Mouse (Mus musculus) kidney, embryonic 16.5 days (tissue): ENCODE data around the gene Zfyve1. TPM values are rescaled to one million over a fixed set of nuclear protein-coding genes. Genes with fewer than 3 reads are reported as not detected.

ENCODE experiments used
- ATAC-seq: fragments of 200-750 bp; cut with Nextera tagmentation; 2 replicates; pipeline ENCODE4 v1.8.0; 2017; ENCODE audit warnings: moderate TSS enrichment; ENCODE audit not compliant: low FRiP score, low TSS enrichment
- H3K27ac ChIP-seq: fragments of 300-500 bp; sonication (generic); 2 replicates; pipeline ENCODE4 v1.5.1; 2014; ENCODE audit warnings: low read length
- H3K27me3 ChIP-seq: fragments of 300-500 bp; sonication (generic); 2 replicates; pipeline ENCODE4 v1.6.1; 2014; ENCODE audit warnings: low read length, control low read depth, mixed read lengths; ENCODE audit not compliant: insufficient read depth
- H3K36me3 ChIP-seq: fragments of 300-500 bp; sonication (generic); 2 replicates; pipeline ENCODE4 v1.6.1; 2014; ENCODE audit warnings: low read length, control low read depth, mixed read lengths; ENCODE audit not compliant: insufficient read depth
- H3K4me1 ChIP-seq: fragments of 300-500 bp; sonication (generic); 2 replicates; pipeline ENCODE4 v1.6.1; 2014; ENCODE audit warnings: low read length, control low read depth, mixed read lengths; ENCODE audit not compliant: insufficient read depth
- H3K4me2 ChIP-seq: fragments of 300-500 bp; sonication (generic); replicated peaks from 2 replicates; pipeline ENCODE4 v1.6.1; 2014; ENCODE audit warnings: low read depth, low read length
- H3K4me3 ChIP-seq: fragments of 300-500 bp; sonication (generic); 2 replicates; pipeline ENCODE4 v1.5.1; 2014; ENCODE audit warnings: mild to moderate bottlenecking, low read length
- H3K9ac ChIP-seq: fragments of 300-500 bp; sonication (generic); replicated peaks from 2 replicates; pipeline ENCODE4 v1.6.1; 2014; ENCODE audit warnings: low read length
- H3K9me3 ChIP-seq: fragments of 300-500 bp; sonication (generic); 2 replicates; pipeline ENCODE4 v1.6.1; 2016; ENCODE audit warnings: low read length, control low read depth
- WGBS: fragments of 180-500 bp; shearing (Covaris S2); extraction: QIAGEN DNeasy Blood & Tissue Kit; methylation state at CpG from one replicate; pipeline ENCODE4 v1.1.7; 2014; 5-methylcytosine and 5-hydroxymethylcytosine counted together
- polyA plus RNA-seq: library from polyadenylated mRNA; unstranded; fragments of >200 nt; fragmentation: Nextera tagmentation; extraction: Ambion mirVana; gene quantifications from 2 replicates; pipeline ENCODE4 v1.2.1, GENCODE M21; 2015

The Zfyve1 gene
- polyA plus RNA-seq, 1 experiment from 2014 or later, result 20.8 TPM

- Histone ChIP-seq H3K27me3 (no peaks in the 10 kb centered on the region), H3K4me1 (no peaks in the 10 kb centered on the region), H3K36me3 (peaks cover 36% of the 10 kb centered on the region), H3K27ac (no peak overlapping the region), H3K9me3 (no peaks in the 10 kb centered on the region), H3K4me3 (no peak overlapping the region), H3K9ac (no peak overlapping the region), H3K4me2 (no peak overlapping the region)
- no peak for ATAC-seq
- WGBS, result 82% methylated on average over 6 of the region's 6 CpGs
Observed at GRCm38 (mm10) chr12:83531992-83532391, 65.0 kb downstream of the Zfyve1 start.

GRCm38 (mm10) chr12:83528665-83529064 is 68.4 kb downstream of the Zfyve1 start:
- H3K9me3 ChIP-seq, result no peaks in the 10 kb centered on the region
- WGBS, result 85% methylated on average over 5 of the region's 5 CpGs
- no peaks in the 10 kb centered on the region for H3K4me1 ChIP-seq
- H3K27me3 ChIP-seq, result no peaks in the 10 kb centered on the region
- no peak overlapping the region for H3K9ac ChIP-seq
- no peak overlapping the region for H3K4me3 ChIP-seq
- ATAC-seq, result no peak
- peaks cover 23% of the 10 kb centered on the region for H3K36me3 ChIP-seq
- no peak overlapping the region for H3K27ac ChIP-seq
- H3K4me2 ChIP-seq, result no peak overlapping the region

GRCm38 (mm10) chr12:83527816-83528215 is 69.2 kb downstream of the Zfyve1 start:
- WGBS, result 58% methylated on average over 6 of the region's 6 CpGs
- Histone ChIP-seq H3K27me3 (no peaks in the 10 kb centered on the region), H3K27ac (no peak overlapping the region), H3K4me1 (no peaks in the 10 kb centered on the region), H3K9ac (no peak overlapping the region), H3K9me3 (no peaks in the 10 kb centered on the region), H3K4me3 (no peak overlapping the region), H3K4me2 (no peak overlapping the region), H3K36me3 (peaks cover 15% of the 10 kb centered on the region)
- no peak for ATAC-seq

GRCm38 (mm10) chr12:83525822-83526544 is 71.0 kb downstream of the Zfyve1 start:
- WGBS, result 80% methylated on average over 18 of the region's 18 CpGs
- H3K9me3 ChIP-seq, result no peaks in the 10 kb centered on the region
- peaks cover 7% of the 10 kb centered on the region for H3K4me1 ChIP-seq
- ATAC-seq, result no peak
- no peak overlapping the region for H3K9ac ChIP-seq
- H3K27me3 ChIP-seq, result no peaks in the 10 kb centered on the region
- no peak overlapping the region for H3K27ac ChIP-seq
- H3K36me3 ChIP-seq, result peaks cover 10% of the 10 kb centered on the region; the same call in 1 of the 2 replicates
- H3K4me2 ChIP-seq, result no peak overlapping the region
- H3K4me3 ChIP-seq, result no peak overlapping the region

- Histone ChIP-seq H3K4me3 (no peak overlapping the region), H3K4me2 (no peak overlapping the region), H3K27ac (no peak overlapping the region), H3K36me3 (peaks cover 3% of the 10 kb centered on the region; the same call in 1 of the 2 replicates), H3K9me3 (no peaks in the 10 kb centered on the region), H3K27me3 (no peaks in the 10 kb centered on the region), H3K4me1 (peaks cover 8% of the 10 kb centered on the region), H3K9ac (no peak overlapping the region)
- WGBS, result 75% methylated on average over 5 of the region's 5 CpGs
- ATAC-seq, result no peak
Observed at GRCm38 (mm10) chr12:83524329-83524728, 72.7 kb downstream of the Zfyve1 start.

- peaks cover 3% of the 10 kb centered on the region; the same call in 1 of the 2 replicates for H3K36me3 ChIP-seq
- ATAC-seq, result no peak
- no peak overlapping the region for H3K4me3 ChIP-seq
- H3K9ac ChIP-seq, result no peak overlapping the region
- peaks cover 8% of the 10 kb centered on the region for H3K4me1 ChIP-seq
- no peak overlapping the region for H3K27ac ChIP-seq
- no peak overlapping the region for H3K4me2 ChIP-seq
- no peaks in the 10 kb centered on the region for H3K9me3 ChIP-seq
- 56% methylated on average over 4 of the region's 4 CpGs for WGBS
- H3K27me3 ChIP-seq, result 0 out of 2 replicates have a peak, but pooled peaks cover 2% of the 10 kb centered on the region
Observed at GRCm38 (mm10) chr12:83523892-83524291, 73.1 kb downstream of the Zfyve1 start.

- Histone ChIP-seq H3K9me3 (no peaks in the 10 kb centered on the region), H3K4me1 (peaks cover 8% of the 10 kb centered on the region), H3K27ac (no peak overlapping the region), H3K9ac (no peak overlapping the region), H3K4me3 (no peak overlapping the region), H3K36me3 (peaks cover 3% of the 10 kb centered on the region; the same call in 1 of the 2 replicates), H3K4me2 (no peak overlapping the region), H3K27me3 (0 out of 2 replicates have a peak, but pooled peaks cover 2% of the 10 kb centered on the region)
- ATAC-seq, result no peak
- WGBS, result 90% methylated on average over 6 of the region's 6 CpGs
Observed at GRCm38 (mm10) chr12:83523056-83523455, 74.0 kb downstream of the Zfyve1 start.

- H3K9ac ChIP-seq, result peak overlapping the region; percentile 75
- WGBS, result 43% methylated on average over 8 of the region's 8 CpGs
- H3K36me3 ChIP-seq, result no peaks in the 10 kb centered on the region
- 0 out of 2 replicates have a peak, but pooled peaks cover 2% of the 10 kb centered on the region for H3K27me3 ChIP-seq
- no peak for ATAC-seq
- H3K4me3 ChIP-seq, result peak overlapping the region; percentile 82
- H3K4me2 ChIP-seq, result peak overlapping the region; percentile 67
- peaks cover 8% of the 10 kb centered on the region for H3K4me1 ChIP-seq
- H3K27ac ChIP-seq, result no peak overlapping the region
- H3K9me3 ChIP-seq, result no peaks in the 10 kb centered on the region
Observed at GRCm38 (mm10) chr12:83521083-83521482, 75.9 kb downstream of the Zfyve1 start.

- Histone ChIP-seq H3K27me3 (0 out of 2 replicates have a peak, but pooled peaks cover 2% of the 10 kb centered on the region), H3K4me3 (peak within 1 kb of the TSS; percentile 82), H3K27ac (peak within 1 kb of the TSS; percentile 47), H3K4me1 (peaks cover 8% of the 10 kb centered on the region), H3K9me3 (no peaks in the 10 kb centered on the region), H3K36me3 (no peaks in the 10 kb centered on the region), H3K4me2 (peak within 1 kb of the TSS; percentile 67), H3K9ac (peak within 1 kb of the TSS; percentile 75)
- ATAC-seq, result peak; percentile 99
- WGBS, result 0% methylated on average over 31 of the region's 32 CpGs
Observed at GRCm38 (mm10) chr12:83520311-83520890, 76.6 kb downstream of the Zfyve1 start, which contains the start of gene Dcaf4. Gene Dcaf4 (plus strand): TSS chr12:83520466.

GRCm38 (mm10) chr12:83517580-83517979 is 79.4 kb downstream of the Zfyve1 start:
- H3K9ac ChIP-seq, result no peak overlapping the region
- 66% methylated on average over 3 of the region's 3 CpGs for WGBS
- no peaks in the 10 kb centered on the region for H3K36me3 ChIP-seq
- ATAC-seq, result no peak
- no peak overlapping the region for H3K4me3 ChIP-seq
- no peak overlapping the region for H3K4me2 ChIP-seq
- H3K4me1 ChIP-seq, result peaks cover 8% of the 10 kb centered on the region
- no peaks in the 10 kb centered on the region for H3K9me3 ChIP-seq
- H3K27me3 ChIP-seq, result 0 out of 2 replicates have a peak, but pooled peaks cover 2% of the 10 kb centered on the region
- no peak overlapping the region for H3K27ac ChIP-seq
